8 mouse cellular contexts compared by ENCODE assay signal in genomic region chr17:86964041-86964440, GRCm38 (mm10). TPM values are rescaled to one million over a fixed set of nuclear protein-coding genes. Genes with fewer than 3 reads are reported as not detected.
A peak's percentile ranks its signal among the peaks of the same experiment; 100 is the strongest.
DNase-seq lines count a peak whose midpoint lies in the region; ATAC-seq and TF ChIP-seq lines count a peak whose summit lies in the region.

No protein-coding gene starts in this region.

- H3K27ac ChIP-seq in forebrain, embryonic 11.5 days (ENCODE audit: low read depth, low read length), result no peak overlapping the region
- H3K27ac ChIP-seq in kidney, adult 2 months (ENCODE audit: insufficient read depth, low read depth, low read length), result no peak overlapping the region
- H3K27ac ChIP-seq in midbrain, embryonic 13.5 days, result 0 out of 2 replicates have a peak overlapping the region, but pooled peaks have one; percentile 85

- DNase-seq in adrenal gland, adult (ENCODE audit: inconsistent age in 2 of 2, low spot score in 1 of 2), result peak; percentile 44 to 76
- DNase-seq in adrenal gland, postnatal 25 days, result no peak
- DNase-seq in 3T3-L1 (ENCODE audit: low read depth, low spot score), result peak; percentile 58
- peak; percentile 62 for DNase-seq in forebrain, embryonic 11.5 days (ENCODE audit: low spot score)
- DNase-seq in kidney, adult 2 months, result peak; percentile 31
- DNase-seq in left cerebral cortex, postnatal 14 days (ENCODE audit: low spot score in 2 of 2), result no peak
- no peak for DNase-seq in urinary bladder, postnatal 10 days (ENCODE audit: low spot score)

- ATAC-seq in forebrain, embryonic 11.5 days (replicated peaks; ENCODE audit: low FRiP score), result no peak
- 0 out of 2 replicates have a peak, but pooled peaks have one; percentile 0 for ATAC-seq in midbrain, embryonic 13.5 days

- 1% methylated on average over 6 of the region's 6 CpGs for WGBS in forebrain, embryonic 11.5 days
- 4% methylated on average over 6 of the region's 6 CpGs for WGBS in kidney, adult 2 months
- WGBS in midbrain, embryonic 13.5 days, result under 1% methylated on average over 6 of the region's 6 CpGs

- H3K27me3 ChIP-seq in forebrain, embryonic 11.5 days (ENCODE audit: control insufficient read depth, insufficient read depth, low read length), result no peaks in the 10 kb centered on the region
- H3K27me3 ChIP-seq in kidney, adult 2 months (replicated peaks; ENCODE audit: control insufficient read depth, insufficient read depth, low read length), result no peaks in the 10 kb centered on the region
- 0 out of 2 replicates have a peak, but pooled peaks cover 9% of the 10 kb centered on the region for H3K27me3 ChIP-seq in midbrain, embryonic 13.5 days

- peak overlapping the region; percentile 83 for H3K4me2 ChIP-seq in forebrain, embryonic 11.5 days (ENCODE audit: low read depth, low read length, severe bottlenecking)
- H3K4me2 ChIP-seq in midbrain, embryonic 13.5 days (replicated peaks), result peak overlapping the region; percentile 85

- H3K9ac ChIP-seq in forebrain, embryonic 11.5 days (ENCODE audit: low read length), result peak overlapping the region; percentile 86
- H3K9ac ChIP-seq in midbrain, embryonic 13.5 days (replicated peaks), result peak overlapping the region; percentile 90; the same call in 1 of the 2 replicates

- TF ChIP-seq POLR2A in kidney, adult 2 months (IDR thresholded peaks at IDR 0.05; ENCODE audit: low read depth, low read length), result no peak

- intact Hi-C loops in left cerebral cortex, postnatal 14 days (cut with DNase I), result loop anchor here (5.0 to 10.0 kb wide), 2 partner anchors 61 to 143 kb away; partner anchors contain the start of genes Cript, Pigf and Socs5

- TF ChIP-seq CTCF in kidney, adult 2 months (conservative IDR thresholded peaks at IDR 0.05; ENCODE audit: insufficient read depth, insufficient read length, low read depth, low read length), result no peak

- H3K36me3 ChIP-seq in forebrain, embryonic 11.5 days (ENCODE audit: control insufficient read depth, insufficient read depth, low read length), result no peaks in the 10 kb centered on the region
- H3K36me3 ChIP-seq in kidney, adult 2 months (ENCODE audit: control insufficient read depth, insufficient read depth, low read length), result no peaks in the 10 kb centered on the region
- no peaks in the 10 kb centered on the region for H3K36me3 ChIP-seq in midbrain, embryonic 13.5 days

- no peaks in the 10 kb centered on the region for H3K9me3 ChIP-seq in forebrain, embryonic 11.5 days (ENCODE audit: control insufficient read depth, low read length)
- H3K9me3 ChIP-seq in midbrain, embryonic 13.5 days, result no peaks in the 10 kb centered on the region

- peak overlapping the region; percentile 76 for H3K4me3 ChIP-seq in forebrain, embryonic 11.5 days (ENCODE audit: low read depth, low read length)
- peak overlapping the region; percentile 92 for H3K4me3 ChIP-seq in kidney, adult 2 months (ENCODE audit: insufficient read depth, low read depth, low read length)
- H3K4me3 ChIP-seq in midbrain, embryonic 13.5 days (replicated peaks), result peak overlapping the region; percentile 79

- H3K4me1 ChIP-seq in forebrain, embryonic 11.5 days (replicated peaks; ENCODE audit: control insufficient read depth, insufficient read depth, low read length), result no peaks in the 10 kb centered on the region; the same call in 1 of the 2 replicates
- peaks cover 12% of the 10 kb centered on the region; the same call in 1 of the 2 replicates for H3K4me1 ChIP-seq in kidney, adult 2 months (ENCODE audit: control insufficient read depth, insufficient read depth, low read length)
- peaks cover 40% of the 10 kb centered on the region for H3K4me1 ChIP-seq in midbrain, embryonic 13.5 days (replicated peaks)

RNA-seq across cellular contexts. Expression of gene Rhoq, which starts 1.2 kb away (rescaled TPM):
- 53.0 and 64.0 TPM in 2 replicates for total RNA-seq in adrenal gland, postnatal 25 days (2021)
- polyA plus RNA-seq in forebrain, embryonic 11.5 days (2014; fragmentation: Nextera tagmentation; extraction: Ambion mirVana), result 11.5 TPM in 2 replicates
- 27.1 and 30.8 TPM in 2 replicates for polyA plus RNA-seq in kidney, adult 2 months (2012; rRNA removed)
- 6.5 and 7.0 TPM in 2 replicates for polyA plus RNA-seq in midbrain, embryonic 13.5 days (2015; fragmentation: Nextera tagmentation; extraction: Ambion mirVana)
- 10 to 100 TPM; 32.2 to 32.3 TPM for total RNA-seq in left cerebral cortex, postnatal 14 days (2021)

RNA-seq across cellular contexts. Expression of gene Atp6v1e2, which starts 16.3 kb away (rescaled TPM):
- not detected in 2 replicates for total RNA-seq in adrenal gland, postnatal 25 days (2021)
- not detected in 2 replicates for polyA plus RNA-seq in forebrain, embryonic 11.5 days (2014; fragmentation: Nextera tagmentation; extraction: Ambion mirVana)
- polyA plus RNA-seq in kidney, adult 2 months (2012; rRNA removed), result not detected in 2 replicates
- not detected in 2 replicates for polyA plus RNA-seq in midbrain, embryonic 13.5 days (2015; fragmentation: Nextera tagmentation; extraction: Ambion mirVana)
- not detected for total RNA-seq in left cerebral cortex, postnatal 14 days (2021)

RNA-seq across cellular contexts. Expression of gene Tmem247, which starts 46.9 kb away (rescaled TPM):
- not detected in 2 replicates for total RNA-seq in adrenal gland, postnatal 25 days (2021)
- not detected in 2 replicates for polyA plus RNA-seq in forebrain, embryonic 11.5 days (2014; fragmentation: Nextera tagmentation; extraction: Ambion mirVana)
- polyA plus RNA-seq in kidney, adult 2 months (2012; rRNA removed), result not detected in 2 replicates
- polyA plus RNA-seq in midbrain, embryonic 13.5 days (2015; fragmentation: Nextera tagmentation; extraction: Ambion mirVana), result not detected in 2 replicates
- total RNA-seq in left cerebral cortex, postnatal 14 days (2021), result not detected

Comparison
In these comparisons a context has a peak if more than half of its experiments do, and no peak if none do; other contexts are left out.
1. DNase-seq: peak in adrenal gland, adult (2 of 2), 3T3-L1 (single experiment), forebrain, embryonic 11.5 days (single experiment) and kidney, adult 2 months (single experiment); none in adrenal gland, postnatal 25 days (single experiment), left cerebral cortex, postnatal 14 days (0 of 2) and urinary bladder, postnatal 10 days (single experiment).
2. Peak in every context shown above with its lines, with median percentiles within 50 percentile points of each other: H3K4me3 ChIP-seq.